Mouse (Mus musculus) testis, adult 2 months (tissue): ENCODE results near the gene Astl.

Experiments
- CTCF ChIP-seq: fragments of 200-500 bp; IDR thresholded peaks from 2 replicates; pipeline ENCODE4 v1.5.1; 2012; ENCODE audit warnings: low read depth, mild to moderate bottlenecking, inconsistent platforms, low read length, moderate library complexity; ENCODE audit not compliant: control insufficient read depth, insufficient read depth, insufficient replicate concordance
- POLR2A ChIP-seq: fragments of 200-500 bp; IDR thresholded peaks from 2 replicates; pipeline ENCODE4 v1.6.1; 2012; ENCODE audit warnings: low read depth, mild to moderate bottlenecking, inconsistent platforms, low read length, moderate library complexity; ENCODE audit not compliant: control insufficient read depth

DNA sequence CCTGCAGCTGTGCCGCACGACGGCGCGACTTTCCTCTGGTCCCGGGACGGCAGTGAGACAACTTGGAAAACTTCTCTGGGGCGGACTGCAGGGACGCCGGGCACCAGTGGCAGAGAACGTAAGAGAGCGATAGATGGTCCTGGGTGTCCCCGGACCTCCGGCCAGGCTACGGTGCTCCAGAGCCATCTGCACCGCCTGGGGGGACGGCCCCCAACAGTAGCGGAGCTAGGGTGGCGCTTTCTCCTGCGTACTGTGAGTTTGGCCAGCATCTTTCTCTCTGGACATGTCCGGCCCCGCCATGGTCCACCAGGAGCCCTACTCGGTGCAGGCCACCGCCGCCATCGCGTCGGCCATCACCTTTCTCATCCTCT, 24.8 kb downstream of the Astl start:
- TF ChIP-seq CTCF (no peak), POLR2A (no peak)
